Mouse (Mus musculus) gastrocnemius, postnatal 4 days (tissue): ENCODE results near the gene Ide. TPM values are rescaled to one million over a fixed set of nuclear protein-coding genes. Genes with fewer than 3 reads are reported as not detected.

Experiments
- DNase-seq, 2 experiments: peaks; one replicate each; pipeline ENCODE4 v3.0.0; 2021 to 2022; ENCODE audit warnings: low spot score in 2 of 2, mixed read lengths in 2 of 2
- long read RNA-seq, 2 experiments: library from polyadenylated mRNA; stranded (forward); transcript quantifications; one replicate each; pipeline ENCODE4 v2.0.0; 2021
- total RNA-seq, 2 experiments: library from RNA; stranded (reverse); gene quantifications; 2 replicates each; pipeline ENCODE4 v1.2.3; 2021

Gene Ide
- total RNA-seq = 10 to 100 TPM; 72.6 to 78.8 TPM
- long read RNA-seq, experiment 1, full-length matches to known transcripts = 17 of 53 reads
- long read RNA-seq, experiment 1, partial matches to known transcripts = 9 of 53 reads
- long read RNA-seq, experiment 1, other reads (novel, unspliced or antisense) = 27 of 53 reads
- long read RNA-seq, experiment 2, full-length matches to known transcripts = 19 of 59 reads
- long read RNA-seq, experiment 2, partial matches to known transcripts = 6 of 59 reads
- long read RNA-seq, experiment 2, other reads (novel, unspliced or antisense) = 34 of 59 reads

- DNase-seq = no peak
Observed at GRCm38 (mm10) chr19:37337752-37338151, at the start of gene Ide. Ide (minus strand) TSS chr19:37337852.

GRCm38 (mm10) chr19:37386126-37386525, 48.5 kb upstream of the Ide start:
- no peak for DNase-seq

GRCm38 (mm10) chr19:37378816-37379215, 41.2 kb upstream of the Ide start:
- no peak for DNase-seq

GRCm38 (mm10) chr19:37377404-37377990, 39.8 kb upstream of the Ide start:
- DNase-seq = no peak

GRCm38 (mm10) chr19:37376841-37377240, 39.2 kb upstream of the Ide start:
- no peak for DNase-seq

GRCm38 (mm10) chr19:37375755-37376615, 38.3 kb upstream of the Ide start, which contains the start of gene Kif11:
Kif11 (plus strand) TSS chr19:37376403.
- DNase-seq = peak; percentile 89 to 96

- no peak for DNase-seq
Observed at GRCm38 (mm10) chr19:37374941-37375754, 37.5 kb upstream of the Ide start.

GRCm38 (mm10) chr19:37370356-37370755, 32.7 kb upstream of the Ide start:
- no peak for DNase-seq

GRCm38 (mm10) chr19:37369921-37370320, 32.3 kb upstream of the Ide start:
- DNase-seq = no peak

GRCm38 (mm10) chr19:37368990-37369389, 31.3 kb upstream of the Ide start:
- DNase-seq = no peak

GRCm38 (mm10) chr19:37363128-37363939, 25.7 kb upstream of the Ide start:
- no peak for DNase-seq

GRCm38 (mm10) chr19:37362545-37362944, 24.9 kb upstream of the Ide start:
- no peak for DNase-seq

GRCm38 (mm10) chr19:37360044-37360443, 22.4 kb upstream of the Ide start:
- no peak for DNase-seq

GRCm38 (mm10) chr19:37353331-37353730, 15.7 kb upstream of the Ide start:
- DNase-seq = no peak

GRCm38 (mm10) chr19:37352756-37353155, 15.1 kb upstream of the Ide start:
- DNase-seq = no peak

- DNase-seq = no peak
Observed at GRCm38 (mm10) chr19:37348952-37349351, 11.3 kb upstream of the Ide start.

GRCm38 (mm10) chr19:37348331-37348730, 10.7 kb upstream of the Ide start:
- no peak for DNase-seq

- no peak for DNase-seq
Observed at GRCm38 (mm10) chr19:37346258-37346657, 8.6 kb upstream of the Ide start.

- DNase-seq = no peak
Observed at GRCm38 (mm10) chr19:37343899-37344298, 6.2 kb upstream of the Ide start.

GRCm38 (mm10) chr19:37340931-37341330, 3.3 kb upstream of the Ide start:
- DNase-seq = no peak
